Mouse (Mus musculus) liver, postnatal 0 days (tissue): ENCODE measurements around the gene Phc1.

Source experiments
- CTCF ChIP-seq: sonication (generic); IDR thresholded peaks from 2 replicates; pipeline ENCODE4 v1.5.1; 2016; ENCODE audit warnings: antibody characterized with exemption, low read depth
- EP300 ChIP-seq: IDR thresholded peaks from 2 replicates; pipeline ENCODE4 v1.6.1; 2016; ENCODE audit warnings: antibody characterized with exemption, low read depth, mild to moderate bottlenecking

DNA sequence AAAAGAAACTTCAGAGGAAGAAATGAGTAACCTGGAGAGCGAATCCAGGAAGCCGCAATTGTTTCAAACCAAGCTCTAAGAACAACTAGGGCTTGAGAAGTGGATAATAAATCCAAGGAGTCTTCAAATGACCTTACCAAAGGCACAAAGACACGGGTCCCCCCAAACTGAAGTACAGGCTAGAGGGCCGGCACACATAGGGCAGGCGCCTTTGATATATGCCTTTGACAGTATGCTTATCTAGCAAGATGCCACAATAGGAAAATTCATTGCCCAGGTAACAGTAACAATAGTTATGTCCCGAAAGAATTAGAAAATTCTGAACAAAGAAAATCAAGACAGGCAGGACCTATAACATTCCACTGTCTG is 32.2 kb downstream of the Phc1 start:
- TF ChIP-seq CTCF (no peak), EP300 (no peak)
